Mouse (Mus musculus): ENCODE data around the gene Cux2.

DNA sequence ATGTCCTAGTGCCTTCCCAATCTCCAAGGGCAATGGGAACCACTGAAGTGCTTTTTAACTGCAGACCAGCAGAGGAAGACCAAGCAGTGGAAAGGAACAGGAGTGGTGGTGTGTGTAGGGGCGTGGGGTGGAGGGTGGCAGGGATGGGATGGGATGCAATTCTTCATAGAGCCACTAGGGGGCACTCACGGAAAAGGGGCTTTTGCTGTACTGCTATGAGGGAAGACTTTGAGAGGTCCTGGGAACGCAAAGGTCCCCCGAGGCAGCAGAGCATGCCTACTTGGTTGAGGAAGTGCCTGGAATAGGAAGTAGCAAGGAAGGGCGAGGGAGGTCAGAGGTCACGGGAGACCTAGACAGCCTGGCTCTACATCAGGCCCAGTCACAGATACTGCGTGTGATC lies 106.4 kb downstream of the Cux2 start:
- TF ChIP-seq CTCF (IDR thresholded peaks at IDR 0.05; ENCODE audit: extremely low read depth, insufficient read depth, insufficient read length, insufficient replicate concordance) (peak; percentile 68; the same call in 1 of the 2 replicates), POLR2A (IDR thresholded peaks at IDR 0.05; ENCODE audit: low read depth, low read length) (no peak)

All from spleen, adult 2 months (tissue).